11 mouse cellular contexts compared by ENCODE assay signal in genomic region chr2:10288881-10289280, GRCm38 (mm10).
DNase-seq lines count a peak whose midpoint lies in the region; ATAC-seq lines count a peak whose summit lies in the region.
"Had no signal": no experiment of that assay in that cellular context is flagged by ENCODE, and none has a peak within 500 bp of the region (broad histone marks: within the 10 kb centered on the region; RNA-seq: fewer than 3 reads in every experiment).

No protein-coding gene starts in this region.

- H3K9me3 ChIP-seq in forebrain, embryonic 14.5 days (replicated peaks; ENCODE audit: control insufficient read depth, low read length), result no peaks in the 10 kb centered on the region
- no peaks in the 10 kb centered on the region for H3K9me3 ChIP-seq in forebrain, embryonic 10.5 days
- H3K9me3 ChIP-seq in intestine, embryonic 15.5 days, result no peaks in the 10 kb centered on the region
- H3K9me3 ChIP-seq in intestine, embryonic 16.5 days (ENCODE audit: control insufficient read depth, low read length), result no peaks in the 10 kb centered on the region
- no peaks in the 10 kb centered on the region for H3K9me3 ChIP-seq in forebrain, embryonic 16.5 days (ENCODE audit: control insufficient read depth, low read length)
- H3K9me3 ChIP-seq: embryonic facial prominence, embryonic 10.5 days; G1E; heart, embryonic 12.5 days; kidney, embryonic 15.5 days had no signal

- 0% methylated on average over 1 of the region's 1 CpGs for WGBS in forebrain, embryonic 14.5 days
- WGBS in forebrain, embryonic 10.5 days, result 0% methylated on average over 1 of the region's 1 CpGs
- WGBS in intestine, embryonic 15.5 days, result 0% methylated on average over 1 of the region's 1 CpGs
- WGBS in intestine, embryonic 16.5 days, result 0% methylated on average over 1 of the region's 1 CpGs
- WGBS in forebrain, embryonic 16.5 days, result 0% methylated on average over 1 of the region's 1 CpGs

- no peak for DNase-seq in forebrain, embryonic 14.5 days (ENCODE audit: low spot score)
- DNase-seq in forebrain, embryonic 10.5 days (ENCODE audit: extremely low spot score, low spot score), result no peak
- DNase-seq in embryo, embryonic 11 days, result no peak
- DNase-seq in B cell, adult 2 months, result no peak

- no peaks in the 10 kb centered on the region for H3K36me3 ChIP-seq in forebrain, embryonic 14.5 days (ENCODE audit: control insufficient read depth, insufficient read depth, low read length)
- no peaks in the 10 kb centered on the region for H3K36me3 ChIP-seq in forebrain, embryonic 10.5 days (replicated peaks)
- H3K36me3 ChIP-seq in intestine, embryonic 15.5 days, result no peaks in the 10 kb centered on the region
- H3K36me3 ChIP-seq in intestine, embryonic 16.5 days (ENCODE audit: control insufficient read depth, insufficient read depth, low read length), result no peaks in the 10 kb centered on the region
- H3K36me3 ChIP-seq in forebrain, embryonic 16.5 days (ENCODE audit: control insufficient read depth, insufficient read depth), result no peaks in the 10 kb centered on the region
- H3K36me3 ChIP-seq: embryonic facial prominence, embryonic 10.5 days; G1E; heart, embryonic 12.5 days; kidney, embryonic 15.5 days had no signal

- H3K9ac ChIP-seq in forebrain, embryonic 14.5 days (ENCODE audit: low read length), result no peak overlapping the region
- no peak overlapping the region for H3K9ac ChIP-seq in intestine, embryonic 15.5 days
- H3K9ac ChIP-seq in intestine, embryonic 16.5 days (ENCODE audit: low read depth, low read length), result no peak overlapping the region
- no peak overlapping the region for H3K9ac ChIP-seq in forebrain, embryonic 16.5 days (replicated peaks; ENCODE audit: low read depth, low read length)
- H3K9ac ChIP-seq: heart, embryonic 12.5 days; kidney, embryonic 15.5 days had no signal

- H3K27me3 ChIP-seq in forebrain, embryonic 14.5 days (replicated peaks; ENCODE audit: control insufficient read depth, insufficient read depth, low read length), result peaks cover 7% of the 10 kb centered on the region; the same call in 1 of the 2 replicates
- H3K27me3 ChIP-seq in forebrain, embryonic 10.5 days (ENCODE audit: poor library complexity, severe bottlenecking), result peaks cover 84% of the 10 kb centered on the region
- H3K27me3 ChIP-seq in intestine, embryonic 15.5 days (replicated peaks), result no peaks in the 10 kb centered on the region
- H3K27me3 ChIP-seq in intestine, embryonic 16.5 days (replicated peaks; ENCODE audit: control insufficient read depth, insufficient read depth, low read length), result no peaks in the 10 kb centered on the region; the same call in 1 of the 2 replicates
- H3K27me3 ChIP-seq in forebrain, embryonic 16.5 days (replicated peaks; ENCODE audit: control insufficient read depth, insufficient read depth, low read length), result peaks cover 4% of the 10 kb centered on the region; the same call in 1 of the 2 replicates

- peak; percentile 36; the same call in 1 of the 2 replicates for ATAC-seq in forebrain, embryonic 14.5 days
- peak; percentile 12; the same call in 1 of the 2 replicates for ATAC-seq in intestine, embryonic 15.5 days
- ATAC-seq in intestine, embryonic 16.5 days, result no peak
- ATAC-seq in forebrain, embryonic 16.5 days, result peak; percentile 34; the same call in 1 of the 2 replicates

- H3K4me1 ChIP-seq in forebrain, embryonic 14.5 days (ENCODE audit: control insufficient read depth, insufficient read depth, low read length), result peaks cover 3% of the 10 kb centered on the region; the same call in 1 of the 2 replicates
- H3K4me1 ChIP-seq in forebrain, embryonic 10.5 days, result peaks cover 32% of the 10 kb centered on the region
- no peaks in the 10 kb centered on the region for H3K4me1 ChIP-seq in intestine, embryonic 15.5 days (replicated peaks)
- no peaks in the 10 kb centered on the region for H3K4me1 ChIP-seq in intestine, embryonic 16.5 days (ENCODE audit: control insufficient read depth, insufficient read depth, low read length)
- H3K4me1 ChIP-seq in forebrain, embryonic 16.5 days (replicated peaks; ENCODE audit: control insufficient read depth, insufficient read depth, low read length), result no peaks in the 10 kb centered on the region

- H3K27ac ChIP-seq in forebrain, embryonic 14.5 days (ENCODE audit: low read depth, low read length), result no peak overlapping the region
- H3K27ac ChIP-seq in forebrain, embryonic 10.5 days, result no peak overlapping the region
- no peak overlapping the region for H3K27ac ChIP-seq in intestine, embryonic 15.5 days
- no peak overlapping the region for H3K27ac ChIP-seq in intestine, embryonic 16.5 days (ENCODE audit: low read length)
- H3K27ac ChIP-seq in forebrain, embryonic 16.5 days (ENCODE audit: low read length), result no peak overlapping the region
- H3K27ac ChIP-seq: embryonic facial prominence, embryonic 10.5 days; kidney, embryonic 15.5 days had no signal

- H3K4me3 ChIP-seq in forebrain, embryonic 14.5 days (ENCODE audit: low read depth, low read length), result no peak overlapping the region
- H3K4me3 ChIP-seq in forebrain, embryonic 10.5 days, result no peak overlapping the region
- H3K4me3 ChIP-seq in intestine, embryonic 15.5 days (replicated peaks), result no peak overlapping the region
- no peak overlapping the region for H3K4me3 ChIP-seq in intestine, embryonic 16.5 days (ENCODE audit: low read length)
- H3K4me3 ChIP-seq in forebrain, embryonic 16.5 days (replicated peaks; ENCODE audit: low read length), result no peak overlapping the region
- H3K4me3 ChIP-seq: embryonic facial prominence, embryonic 10.5 days; heart, embryonic 12.5 days; kidney, embryonic 15.5 days had no signal

- no peak overlapping the region for H3K4me2 ChIP-seq in forebrain, embryonic 14.5 days (ENCODE audit: low read length)
- H3K4me2 ChIP-seq in intestine, embryonic 15.5 days (replicated peaks), result no peak overlapping the region
- H3K4me2 ChIP-seq in intestine, embryonic 16.5 days (ENCODE audit: low read depth, low read length), result no peak overlapping the region
- no peak overlapping the region for H3K4me2 ChIP-seq in forebrain, embryonic 16.5 days (ENCODE audit: low read length)
